ENCODE assay signal across 29 mouse cellular contexts in genomic region chr11:94165745-94166144, GRCm38 (mm10). TPM values are rescaled to one million over a fixed set of nuclear protein-coding genes. Genes with fewer than 3 reads are reported as not detected.
DNase-seq lines count a peak whose midpoint lies in the region; ATAC-seq and TF ChIP-seq lines count a peak whose summit lies in the region.
"Had no signal": no experiment of that assay in that cellular context is flagged by ENCODE, and none has a peak within 500 bp of the region (broad histone marks: within the 10 kb centered on the region; RNA-seq: fewer than 3 reads in every experiment).

No protein-coding gene starts in this region.

- TF ChIP-seq CTCF in E14TG2a.4 (conservative IDR thresholded peaks at IDR 0.05; ENCODE audit: low read length), result no peak

- peaks cover 4% of the 10 kb centered on the region; the same call in 1 of the 2 replicates for H3K27me3 ChIP-seq in E14TG2a.4 (ENCODE audit: insufficient read depth, low read length)
- H3K27me3 ChIP-seq in kidney, embryonic 16.5 days (ENCODE audit: insufficient read depth, low read length), result no peaks in the 10 kb centered on the region
- H3K27me3 ChIP-seq: embryonic facial prominence, embryonic 15.5 days; forebrain, embryonic 12.5 days; hindbrain, embryonic 13.5 days; neural tube, embryonic 13.5 days; Patski; stomach, embryonic 15.5 days had no signal

- peak overlapping the region; percentile 64 for H3K27ac ChIP-seq in kidney, embryonic 16.5 days (ENCODE audit: low read length)
- H3K27ac ChIP-seq: embryonic facial prominence, embryonic 10.5 days; embryonic facial prominence, embryonic 15.5 days; forebrain, embryonic 12.5 days; hindbrain, embryonic 13.5 days; layer of hippocampus, adult 2 months; liver, embryonic 12.5 days; midbrain, embryonic 12.5 days; neural tube, embryonic 13.5 days; stomach, embryonic 15.5 days had no signal

- no peak overlapping the region for H3K4me2 ChIP-seq in kidney, embryonic 16.5 days (replicated peaks; ENCODE audit: low read depth, low read length)
- H3K4me2 ChIP-seq: embryonic facial prominence, embryonic 15.5 days; forebrain, embryonic 12.5 days; hindbrain, embryonic 13.5 days; liver, embryonic 12.5 days; midbrain, embryonic 12.5 days; neural tube, embryonic 13.5 days; stomach, embryonic 15.5 days had no signal

- peak; percentile 72 for DNase-seq in kidney, adult 18-20 months
- peak; percentile 72 to 83 for DNase-seq in kidney, postnatal 36 days
- DNase-seq in ovary, postnatal 10 days (ENCODE audit: low spot score), result no peak
- no peak for DNase-seq in left cerebral cortex, adult 18-20 months (ENCODE audit: low spot score in 2 of 2)
- DNase-seq: adrenal gland, postnatal 10 days; cerebellum, adult 8-10 months; cerebellum, postnatal 25 days; gastrocnemius, postnatal 14 days; layer of hippocampus, postnatal 36 days; lung, adult 18-20 months; lung, postnatal 4 days; right cerebral cortex, postnatal 14 days had no signal

- 0 out of 2 replicates have a peak overlapping the region, but pooled peaks have one; percentile 13 for H3K4me3 ChIP-seq in E14TG2a.4 (replicated peaks; ENCODE audit: low read length)
- H3K4me3 ChIP-seq in kidney, embryonic 16.5 days (ENCODE audit: low read length), result no peak overlapping the region
- H3K4me3 ChIP-seq: embryonic facial prominence, embryonic 10.5 days; embryonic facial prominence, embryonic 15.5 days; forebrain, embryonic 12.5 days; hindbrain, embryonic 13.5 days; layer of hippocampus, adult 2 months; liver, embryonic 12.5 days; megakaryocyte, embryonic 14.5 days; midbrain, embryonic 12.5 days; myocyte; neural tube, embryonic 13.5 days; stomach, embryonic 15.5 days had no signal

- H3K4me1 ChIP-seq in E14TG2a.4 (replicated peaks; ENCODE audit: low read depth, low read length), result peaks cover 87% of the 10 kb centered on the region
- peaks cover 20% of the 10 kb centered on the region for H3K4me1 ChIP-seq in kidney, embryonic 16.5 days (ENCODE audit: insufficient read depth, low read length)

- peak; percentile 55; the same call in 1 of the 2 replicates for ATAC-seq in kidney, embryonic 16.5 days (ENCODE audit: low FRiP score, low TSS enrichment)
- ATAC-seq: intestine, embryonic 16.5 days; liver, embryonic 12.5 days; lung, postnatal 0 days; Patski had no signal

- 49% methylated on average over 4 of the region's 4 CpGs for WGBS in kidney, embryonic 16.5 days

- H3K36me3 ChIP-seq in E14TG2a.4 (ENCODE audit: insufficient read depth, low read length), result no peaks in the 10 kb centered on the region
- H3K36me3 ChIP-seq in kidney, embryonic 16.5 days (ENCODE audit: insufficient read depth, low read length), result no peaks in the 10 kb centered on the region
- H3K36me3 ChIP-seq: embryonic facial prominence, embryonic 10.5 days; embryonic facial prominence, embryonic 15.5 days; forebrain, embryonic 12.5 days; G1E; hindbrain, embryonic 13.5 days; liver, embryonic 12.5 days; midbrain, embryonic 12.5 days; neural tube, embryonic 13.5 days; stomach, embryonic 15.5 days had no signal

- H3K9ac ChIP-seq in kidney, embryonic 16.5 days (replicated peaks; ENCODE audit: low read length), result no peak overlapping the region
- H3K9ac ChIP-seq: embryonic facial prominence, embryonic 15.5 days; forebrain, embryonic 12.5 days; hindbrain, embryonic 13.5 days; liver, embryonic 12.5 days; midbrain, embryonic 12.5 days; neural tube, embryonic 13.5 days; stomach, embryonic 15.5 days had no signal

- H3K9me3 ChIP-seq in E14TG2a.4 (ENCODE audit: low read length), result peaks cover 5% of the 10 kb centered on the region
- H3K9me3 ChIP-seq in kidney, embryonic 16.5 days (ENCODE audit: low read length), result no peaks in the 10 kb centered on the region
- H3K9me3 ChIP-seq: embryonic facial prominence, embryonic 10.5 days; embryonic facial prominence, embryonic 15.5 days; forebrain, embryonic 12.5 days; G1E; hindbrain, embryonic 13.5 days; liver, embryonic 12.5 days; midbrain, embryonic 12.5 days; neural tube, embryonic 13.5 days; stomach, embryonic 15.5 days had no signal

RNA-seq across cellular contexts. Expression of gene Tob1, which starts 45.5 kb away (rescaled TPM):
- 31.9 and 36.1 TPM in 2 replicates for polyA plus RNA-seq in kidney, embryonic 16.5 days (2015; fragmentation: Nextera tagmentation; extraction: Ambion mirVana)
- total RNA-seq in left cerebral cortex, adult 18-20 months (2021), result 10 to 100 TPM; 40.6 to 42.1 TPM

Comparison
In these comparisons a context has a peak if more than half of its experiments do, and no peak if none do; other contexts are left out.
1. DNase-seq: peak in kidney, adult 18-20 months (single experiment) and kidney, postnatal 36 days (2 of 2); none in ovary, postnatal 10 days (single experiment) and left cerebral cortex, adult 18-20 months (0 of 2).